In the genomic region with DNA sequence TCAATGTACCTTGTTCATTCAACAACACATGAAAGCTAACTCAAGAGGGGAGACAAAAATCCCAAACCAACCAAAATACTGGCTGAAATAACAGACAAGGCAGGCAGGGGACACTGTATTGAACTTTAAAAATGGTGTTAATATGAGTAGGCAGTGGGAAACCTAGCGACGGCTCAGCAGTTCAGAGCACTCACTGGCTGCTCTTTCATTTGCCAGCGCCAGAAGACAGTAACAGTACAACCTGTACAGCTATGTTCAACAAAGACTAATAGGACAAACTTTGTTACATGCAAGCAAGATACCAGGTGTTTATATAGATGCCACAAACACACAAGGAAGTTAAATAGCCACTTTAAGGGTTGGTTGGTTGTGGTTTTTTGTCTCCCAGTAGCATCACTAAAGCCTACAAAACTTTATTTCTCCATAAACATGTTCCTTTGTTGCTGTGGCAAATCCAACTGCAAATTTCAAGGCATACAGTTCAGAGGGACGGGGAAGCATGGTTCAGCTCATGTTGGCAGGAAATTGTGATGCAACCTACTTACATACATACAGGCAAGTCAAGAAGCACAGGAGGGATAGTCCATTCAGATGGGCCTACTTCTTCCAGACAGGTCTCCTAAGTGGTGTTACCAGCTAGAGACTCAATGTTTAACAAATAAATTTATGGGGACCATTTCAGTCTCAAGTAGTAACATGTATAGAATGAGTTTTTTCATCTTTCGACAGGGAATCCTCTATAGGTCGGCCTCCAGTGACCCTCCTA, we compare ENCODE assay signal across 24 mouse cellular contexts. TPM values are rescaled to one million over a fixed set of nuclear protein-coding genes. Genes with fewer than 3 reads are reported as not detected.
DNase-seq lines count a peak whose midpoint lies in the region; ATAC-seq lines count a peak whose summit lies in the region.
"Had no signal": no experiment of that assay in that cellular context is flagged by ENCODE, and none has a peak within 500 bp of the region (broad histone marks: within the 10 kb centered on the region; RNA-seq: fewer than 3 reads in every experiment).

No protein-coding gene starts in this region.

- no peaks in the 10 kb centered on the region for H3K4me1 ChIP-seq in liver, embryonic 12.5 days
- H3K4me1 ChIP-seq in liver, embryonic 11.5 days (replicated peaks; ENCODE audit: control insufficient read depth, insufficient read depth, low read length) = no peaks in the 10 kb centered on the region
- H3K4me1 ChIP-seq: forebrain, embryonic 13.5 days; neural tube, embryonic 12.5 days had no signal

- H3K4me2 ChIP-seq in liver, embryonic 12.5 days = no peak overlapping the region
- H3K4me2 ChIP-seq in liver, embryonic 11.5 days = no peak overlapping the region
- H3K4me2 ChIP-seq: forebrain, embryonic 13.5 days; heart, embryonic 11.5 days; hindbrain, embryonic 14.5 days; neural tube, embryonic 12.5 days had no signal

- H3K9me3 ChIP-seq in liver, embryonic 12.5 days (replicated peaks) = no peaks in the 10 kb centered on the region
- H3K9me3 ChIP-seq in liver, embryonic 11.5 days (ENCODE audit: control insufficient read depth, low read length) = no peaks in the 10 kb centered on the region
- H3K9me3 ChIP-seq: forebrain, embryonic 13.5 days; neural tube, embryonic 12.5 days had no signal

- no peak overlapping the region for H3K9ac ChIP-seq in liver, embryonic 12.5 days
- no peak overlapping the region for H3K9ac ChIP-seq in liver, embryonic 11.5 days (ENCODE audit: low read depth, low read length)
- H3K9ac ChIP-seq: forebrain, embryonic 13.5 days; hindbrain, embryonic 14.5 days; neural tube, embryonic 12.5 days had no signal

- H3K4me3 ChIP-seq in liver, embryonic 12.5 days = no peak overlapping the region
- H3K4me3 ChIP-seq in liver, embryonic 11.5 days (ENCODE audit: low read depth, low read length) = no peak overlapping the region
- H3K4me3 ChIP-seq: erythroblast, embryonic 14.5 days; forebrain, embryonic 13.5 days; neural tube, embryonic 12.5 days had no signal

- peak; percentile 63 for DNase-seq in heart, adult 11 months
- no peak for DNase-seq in heart, adult 9 months (ENCODE audit: low spot score in 2 of 2)
- DNase-seq in liver, embryonic 11.5 days (ENCODE audit: low spot score) = no peak
- DNase-seq in 416B (ENCODE audit: low read depth) = peak; percentile 37
- no peak for DNase-seq in embryo, embryonic 10.5 days (ENCODE audit: low spot score)
- DNase-seq: adrenal gland, adult 2 months; adrenal gland, postnatal 36 days; B cell, adult 2 months; cerebellum, adult 18-20 months; cerebellum, postnatal 10 days; heart, postnatal 4 days; kidney, adult 11 months; layer of hippocampus, postnatal 36 days; liver; lung, postnatal 36 days had no signal

- H3K36me3 ChIP-seq in liver, embryonic 12.5 days = peaks cover 72% of the 10 kb centered on the region
- H3K36me3 ChIP-seq in liver, embryonic 11.5 days (ENCODE audit: control insufficient read depth, insufficient read depth, low read length) = peaks cover 31% of the 10 kb centered on the region

- no peak overlapping the region for H3K27ac ChIP-seq in liver, embryonic 12.5 days
- H3K27ac ChIP-seq in liver, embryonic 11.5 days (ENCODE audit: low read depth, low read length) = no peak overlapping the region
- H3K27ac ChIP-seq: forebrain, embryonic 13.5 days; hindbrain, embryonic 14.5 days; neural tube, embryonic 12.5 days had no signal

- 90% methylated on average over 6 of the region's 6 CpGs for WGBS in liver, embryonic 12.5 days (ENCODE audit: insufficient replicate concordance)
- 92% methylated on average over 6 of the region's 6 CpGs for WGBS in liver, embryonic 11.5 days

- peak; percentile 47; the same call in 1 of the 2 replicates for ATAC-seq in liver, embryonic 12.5 days
- ATAC-seq in liver, embryonic 11.5 days (replicated peaks; ENCODE audit: low FRiP score) = no peak
- ATAC-seq in granulocyte monocyte progenitor cell, adult 5-6 weeks (replicated peaks; ENCODE audit: poor library complexity, severe bottlenecking) = peak; percentile 55
- ATAC-seq: activated CD4-positive, CD25-positive, alpha-beta regulatory T cell, adult 4 months; inflammation-experienced regulatory T-cells, adult 6 months had no signal

- no peaks in the 10 kb centered on the region for H3K27me3 ChIP-seq in liver, embryonic 12.5 days (replicated peaks)
- H3K27me3 ChIP-seq in liver, embryonic 11.5 days (replicated peaks; ENCODE audit: control insufficient read depth, insufficient read depth, low read length) = no peaks in the 10 kb centered on the region
- H3K27me3 ChIP-seq: forebrain, embryonic 13.5 days; neural tube, embryonic 12.5 days had no signal

RNA-seq across cellular contexts. Expression of gene Morf4l1, which starts 25.1 kb away (rescaled TPM):
- 179 and 180 TPM in 2 replicates for polyA plus RNA-seq in liver, embryonic 12.5 days (2016; fragmentation: Nextera tagmentation; extraction: Ambion mirVana)
- polyA plus RNA-seq in liver, embryonic 11.5 days (2014; fragmentation: Nextera tagmentation; extraction: Ambion mirVana) = 284 and 303 TPM in 2 replicates
- total RNA-seq in granulocyte monocyte progenitor cell, adult 5-6 weeks (2014; fragmentation: Nextera tagmentation) = 319 and 364 TPM in 2 replicates
- 210 and 242 TPM in 2 replicates for total RNA-seq in granulocyte monocyte progenitor cell, adult 5-6 weeks (2017)

RNA-seq across cellular contexts. Expression of gene Ctsh, which starts 35.6 kb away (rescaled TPM):
- 23.3 and 28.1 TPM in 2 replicates for polyA plus RNA-seq in liver, embryonic 12.5 days (2016; fragmentation: Nextera tagmentation; extraction: Ambion mirVana)
- 19.1 and 22.7 TPM in 2 replicates for polyA plus RNA-seq in liver, embryonic 11.5 days (2014; fragmentation: Nextera tagmentation; extraction: Ambion mirVana)
- total RNA-seq in granulocyte monocyte progenitor cell, adult 5-6 weeks (2014; fragmentation: Nextera tagmentation) = 131 and 141 TPM in 2 replicates
- total RNA-seq in granulocyte monocyte progenitor cell, adult 5-6 weeks (2017) = 53.6 and 57.1 TPM in 2 replicates

Comparison
In these comparisons a context has a peak if more than half of its experiments do, and no peak if none do; other contexts are left out.
1. DNase-seq: peak in heart, adult 11 months (single experiment) and 416B (single experiment); none in heart, adult 9 months (0 of 2), liver, embryonic 11.5 days (single experiment) and embryo, embryonic 10.5 days (single experiment).